Comparison of ENCODE assay signal across 7 mouse cellular contexts in the genomic region with DNA sequence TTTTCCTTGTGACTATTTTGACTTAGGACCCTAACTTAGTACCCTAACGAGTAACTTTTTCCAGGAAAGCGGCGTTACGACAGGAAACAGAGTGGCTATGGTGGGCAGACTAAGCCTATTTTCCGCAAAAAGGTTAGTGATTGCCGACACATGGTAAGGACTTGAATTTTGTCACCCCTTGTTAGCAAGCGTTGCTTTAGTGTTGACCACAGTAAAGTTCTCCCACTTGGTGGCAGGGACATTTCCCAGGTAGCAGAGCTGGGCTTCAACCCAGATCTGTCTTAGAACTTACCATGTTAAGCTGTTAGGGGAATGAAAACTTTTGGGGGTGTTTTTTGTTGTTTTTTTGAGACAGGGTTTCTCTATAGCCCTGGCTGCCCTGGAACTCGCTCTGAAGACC. TPM values are rescaled to one million over a fixed set of nuclear protein-coding genes. Genes with fewer than 3 reads are reported as not detected.
DNase-seq lines count a peak whose midpoint lies in the region; ATAC-seq and TF ChIP-seq lines count a peak whose summit lies in the region.

No protein-coding gene starts in this region.

- DNase-seq in lung, postnatal 0 days (ENCODE audit: low spot score) = no peak
- no peak for DNase-seq in lung, adult 18-20 months
- DNase-seq in limb, embryonic 14.5 days (ENCODE audit: low spot score) = no peak
- DNase-seq in urinary bladder, adult 18-20 months (ENCODE audit: low spot score in 2 of 2) = no peak
- no peak for DNase-seq in adrenal gland, postnatal 14 days

- H3K4me2 ChIP-seq in lung, postnatal 0 days (replicated peaks; ENCODE audit: low read depth, low read length) = peak overlapping the region; percentile 53
- peak overlapping the region; percentile 60 for H3K4me2 ChIP-seq in forebrain, embryonic 12.5 days
- peak overlapping the region; percentile 58 for H3K4me2 ChIP-seq in limb, embryonic 14.5 days (replicated peaks; ENCODE audit: low read depth, low read length, severe bottlenecking)
- peak overlapping the region; percentile 51 for H3K4me2 ChIP-seq in stomach, embryonic 15.5 days

- ATAC-seq in lung, postnatal 0 days = no peak
- no peak for ATAC-seq in forebrain, embryonic 12.5 days (ENCODE audit: low FRiP score)
- ATAC-seq in limb, embryonic 14.5 days (ENCODE audit: low FRiP score, low read depth) = no peak
- ATAC-seq in stomach, embryonic 15.5 days (ENCODE audit: insufficient read depth, low FRiP score, low read depth) = no peak

- TF ChIP-seq POLR2A in limb, embryonic 14.5 days (IDR thresholded peaks at IDR 0.05; ENCODE audit: borderline replicate concordance, extremely low read depth, insufficient read depth, insufficient read length) = no peak

- H3K4me3 ChIP-seq in lung, postnatal 0 days (ENCODE audit: low read depth, low read length) = peak overlapping the region; percentile 43
- H3K4me3 ChIP-seq in forebrain, embryonic 12.5 days (replicated peaks) = peak overlapping the region; percentile 49
- peak overlapping the region; percentile 48 for H3K4me3 ChIP-seq in limb, embryonic 14.5 days (replicated peaks; ENCODE audit: low read length)
- peak overlapping the region; percentile 50 for H3K4me3 ChIP-seq in stomach, embryonic 15.5 days (replicated peaks)

- peak overlapping the region; percentile 32 for H3K9ac ChIP-seq in lung, postnatal 0 days (replicated peaks; ENCODE audit: low read depth)
- peak overlapping the region; percentile 68 for H3K9ac ChIP-seq in forebrain, embryonic 12.5 days
- H3K9ac ChIP-seq in limb, embryonic 14.5 days (ENCODE audit: low read depth, low read length, severe bottlenecking) = peak overlapping the region; percentile 70
- peak overlapping the region; percentile 14; the same call in 1 of the 2 replicates for H3K9ac ChIP-seq in stomach, embryonic 15.5 days

- H3K27ac ChIP-seq in lung, postnatal 0 days (ENCODE audit: low read length) = 0 out of 2 replicates have a peak overlapping the region, but pooled peaks have one; percentile 76
- no peak overlapping the region for H3K27ac ChIP-seq in forebrain, embryonic 12.5 days
- no peak overlapping the region for H3K27ac ChIP-seq in limb, embryonic 14.5 days (replicated peaks; ENCODE audit: low read depth, low read length)
- H3K27ac ChIP-seq in stomach, embryonic 15.5 days = no peak overlapping the region

- no peak for TF ChIP-seq EP300 in lung, postnatal 0 days (IDR thresholded peaks at IDR 0.05)

- no peaks in the 10 kb centered on the region for H3K9me3 ChIP-seq in lung, postnatal 0 days (ENCODE audit: low read length)
- H3K9me3 ChIP-seq in forebrain, embryonic 12.5 days = no peaks in the 10 kb centered on the region
- no peaks in the 10 kb centered on the region for H3K9me3 ChIP-seq in limb, embryonic 14.5 days (ENCODE audit: control insufficient read depth, low read length)
- no peaks in the 10 kb centered on the region for H3K9me3 ChIP-seq in stomach, embryonic 15.5 days

- no peaks in the 10 kb centered on the region for H3K4me1 ChIP-seq in lung, postnatal 0 days (ENCODE audit: insufficient read depth, low read depth, low read length)
- peaks cover 5% of the 10 kb centered on the region; the same call in 1 of the 2 replicates for H3K4me1 ChIP-seq in forebrain, embryonic 12.5 days
- no peaks in the 10 kb centered on the region for H3K4me1 ChIP-seq in limb, embryonic 14.5 days (ENCODE audit: control insufficient read depth, insufficient read depth, low read length)
- no peaks in the 10 kb centered on the region for H3K4me1 ChIP-seq in stomach, embryonic 15.5 days

- no peaks in the 10 kb centered on the region for H3K27me3 ChIP-seq in lung, postnatal 0 days (replicated peaks; ENCODE audit: insufficient read depth, low read length)
- H3K27me3 ChIP-seq in forebrain, embryonic 12.5 days = no peaks in the 10 kb centered on the region
- no peaks in the 10 kb centered on the region for H3K27me3 ChIP-seq in limb, embryonic 14.5 days (ENCODE audit: control insufficient read depth, insufficient read depth, low read length)
- no peaks in the 10 kb centered on the region for H3K27me3 ChIP-seq in stomach, embryonic 15.5 days (replicated peaks)

- no peaks in the 10 kb centered on the region for H3K36me3 ChIP-seq in lung, postnatal 0 days (ENCODE audit: insufficient read depth, low read length)
- peaks cover 17% of the 10 kb centered on the region for H3K36me3 ChIP-seq in forebrain, embryonic 12.5 days (replicated peaks)
- H3K36me3 ChIP-seq in limb, embryonic 14.5 days (ENCODE audit: control insufficient read depth, insufficient read depth, low read length) = peaks cover 12% of the 10 kb centered on the region
- no peaks in the 10 kb centered on the region for H3K36me3 ChIP-seq in stomach, embryonic 15.5 days

- no peak for TF ChIP-seq CTCF in lung, postnatal 0 days (IDR thresholded peaks at IDR 0.05)

- WGBS in lung, postnatal 0 days = 25% methylated on average over 8 of the region's 8 CpGs
- WGBS in forebrain, embryonic 12.5 days = 41% methylated on average over 8 of the region's 8 CpGs
- WGBS in limb, embryonic 14.5 days = 34% methylated on average over 8 of the region's 8 CpGs
- 26% methylated on average over 8 of the region's 8 CpGs for WGBS in stomach, embryonic 15.5 days

RNA-seq across cellular contexts. Expression of gene Rpl36a, which starts 1.0 kb away (rescaled TPM):
- polyA plus RNA-seq in lung, postnatal 0 days (2015; fragmentation: Nextera tagmentation; extraction: Ambion mirVana) = 278 and 304 TPM in 2 replicates
- polyA plus RNA-seq in forebrain, embryonic 12.5 days (2016; fragmentation: Nextera tagmentation; extraction: Ambion mirVana) = 298 and 303 TPM in 2 replicates
- polyA plus RNA-seq in limb, embryonic 14.5 days (2012; rRNA removed) = 891 and 1,926 TPM in 2 replicates
- polyA plus RNA-seq in limb, embryonic 14.5 days (2014; fragmentation: Nextera tagmentation; extraction: Ambion mirVana) = 471 and 533 TPM in 2 replicates
- 379 and 399 TPM in 2 replicates for polyA plus RNA-seq in stomach, embryonic 15.5 days (2015; fragmentation: Nextera tagmentation; extraction: Ambion mirVana)
- total RNA-seq in adrenal gland, postnatal 14 days (2021) = 329 and 369 TPM in 2 replicates

RNA-seq across cellular contexts. Expression of gene Btk, which starts 3.1 kb away (rescaled TPM):
- polyA plus RNA-seq in lung, postnatal 0 days (2015; fragmentation: Nextera tagmentation; extraction: Ambion mirVana) = 2.2 and 2.7 TPM in 2 replicates
- polyA plus RNA-seq in forebrain, embryonic 12.5 days (2016; fragmentation: Nextera tagmentation; extraction: Ambion mirVana) = 0.57 and 0.87 TPM in 2 replicates
- 1.5 and 2.3 TPM in 2 replicates for polyA plus RNA-seq in limb, embryonic 14.5 days (2012; rRNA removed)
- 1.8 and 1.9 TPM in 2 replicates for polyA plus RNA-seq in limb, embryonic 14.5 days (2014; fragmentation: Nextera tagmentation; extraction: Ambion mirVana)
- 2.4 and 3.3 TPM in 2 replicates for polyA plus RNA-seq in stomach, embryonic 15.5 days (2015; fragmentation: Nextera tagmentation; extraction: Ambion mirVana)
- total RNA-seq in adrenal gland, postnatal 14 days (2021) = 2.1 and 4.7 TPM in 2 replicates

RNA-seq across cellular contexts. Expression of gene Gla, which starts 14.5 kb away (rescaled TPM):
- 3.9 and 4.1 TPM in 2 replicates for polyA plus RNA-seq in lung, postnatal 0 days (2015; fragmentation: Nextera tagmentation; extraction: Ambion mirVana)
- 3.6 and 4.4 TPM in 2 replicates for polyA plus RNA-seq in forebrain, embryonic 12.5 days (2016; fragmentation: Nextera tagmentation; extraction: Ambion mirVana)
- 3.1 and 3.8 TPM in 2 replicates for polyA plus RNA-seq in limb, embryonic 14.5 days (2012; rRNA removed)
- polyA plus RNA-seq in limb, embryonic 14.5 days (2014; fragmentation: Nextera tagmentation; extraction: Ambion mirVana) = 2.7 and 4.9 TPM in 2 replicates
- 6.1 and 7.7 TPM in 2 replicates for polyA plus RNA-seq in stomach, embryonic 15.5 days (2015; fragmentation: Nextera tagmentation; extraction: Ambion mirVana)
- total RNA-seq in adrenal gland, postnatal 14 days (2021) = 5.8 and 7.0 TPM in 2 replicates

RNA-seq across cellular contexts. Expression of gene Hnrnph2, which starts 14.5 kb away (rescaled TPM):
- 93.7 and 100 TPM in 2 replicates for polyA plus RNA-seq in lung, postnatal 0 days (2015; fragmentation: Nextera tagmentation; extraction: Ambion mirVana)
- 213 and 222 TPM in 2 replicates for polyA plus RNA-seq in forebrain, embryonic 12.5 days (2016; fragmentation: Nextera tagmentation; extraction: Ambion mirVana)
- polyA plus RNA-seq in limb, embryonic 14.5 days (2012; rRNA removed) = 62.7 and 87.2 TPM in 2 replicates
- polyA plus RNA-seq in limb, embryonic 14.5 days (2014; fragmentation: Nextera tagmentation; extraction: Ambion mirVana) = 91.5 and 99.5 TPM in 2 replicates
- polyA plus RNA-seq in stomach, embryonic 15.5 days (2015; fragmentation: Nextera tagmentation; extraction: Ambion mirVana) = 136 and 138 TPM in 2 replicates
- total RNA-seq in adrenal gland, postnatal 14 days (2021) = 96.9 and 100 TPM in 2 replicates

RNA-seq across cellular contexts. Expression of gene Timm8a1, which starts 44.8 kb away (rescaled TPM):
- polyA plus RNA-seq in lung, postnatal 0 days (2015; fragmentation: Nextera tagmentation; extraction: Ambion mirVana) = 24.7 and 24.9 TPM in 2 replicates
- polyA plus RNA-seq in forebrain, embryonic 12.5 days (2016; fragmentation: Nextera tagmentation; extraction: Ambion mirVana) = 60.6 and 62.7 TPM in 2 replicates
- polyA plus RNA-seq in limb, embryonic 14.5 days (2012; rRNA removed) = 11.7 and 16.2 TPM in 2 replicates
- polyA plus RNA-seq in limb, embryonic 14.5 days (2014; fragmentation: Nextera tagmentation; extraction: Ambion mirVana) = 66.2 and 67.1 TPM in 2 replicates
- 90.9 and 105 TPM in 2 replicates for polyA plus RNA-seq in stomach, embryonic 15.5 days (2015; fragmentation: Nextera tagmentation; extraction: Ambion mirVana)
- 52.4 and 53.2 TPM in 2 replicates for total RNA-seq in adrenal gland, postnatal 14 days (2021)

Comparison
In these comparisons a context has a peak if more than half of its experiments do, and no peak if none do; other contexts are left out.
1. H3K9ac ChIP-seq: peak in every context shown above with its lines; median percentile 70 in limb, embryonic 14.5 days; 68 in forebrain, embryonic 12.5 days; 32 in lung, postnatal 0 days; 14 in stomach, embryonic 15.5 days.